Mouse (Mus musculus) adrenal gland (tissue): ENCODE data around the gene Wdfy2.
"Not testable (repeated sequence)": the region's sequence is repeated elsewhere in the genome, so short reads cannot be mapped to it uniquely, and the experiment has no call there.

Experiments used
- intact Hi-C: fragments of 180-260 bp; cut with DNase I; formaldehyde crosslinking; loops from one replicate; pipeline ENCODE4 v1.15.1; 2025

The Wdfy2 gene

DNA sequence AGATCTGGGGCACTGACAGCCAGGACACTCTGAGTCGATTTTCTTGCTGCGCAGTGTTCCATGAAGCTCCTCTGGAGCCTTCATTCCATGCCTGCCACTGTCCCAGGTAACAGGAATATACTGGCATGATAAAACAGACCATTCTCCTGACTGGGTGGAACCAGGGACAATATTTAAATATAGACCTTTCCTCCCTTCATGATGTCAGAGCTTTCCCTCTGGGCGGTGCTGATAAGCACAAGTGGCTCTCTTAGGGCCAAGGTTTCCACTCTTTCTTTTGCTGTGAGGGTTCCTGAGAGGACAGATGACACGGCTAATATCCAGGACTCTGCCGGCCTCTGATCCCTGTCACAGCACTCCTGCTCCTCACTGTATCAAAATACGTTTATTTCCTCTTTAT lies 40.6 kb downstream of the Wdfy2 start:
- intact Hi-C loops, result loop anchor here (2.0 to 5.0 kb wide), 2 partner anchors 36 to 59 kb away; no protein-coding TSS in a partner anchor

DNA sequence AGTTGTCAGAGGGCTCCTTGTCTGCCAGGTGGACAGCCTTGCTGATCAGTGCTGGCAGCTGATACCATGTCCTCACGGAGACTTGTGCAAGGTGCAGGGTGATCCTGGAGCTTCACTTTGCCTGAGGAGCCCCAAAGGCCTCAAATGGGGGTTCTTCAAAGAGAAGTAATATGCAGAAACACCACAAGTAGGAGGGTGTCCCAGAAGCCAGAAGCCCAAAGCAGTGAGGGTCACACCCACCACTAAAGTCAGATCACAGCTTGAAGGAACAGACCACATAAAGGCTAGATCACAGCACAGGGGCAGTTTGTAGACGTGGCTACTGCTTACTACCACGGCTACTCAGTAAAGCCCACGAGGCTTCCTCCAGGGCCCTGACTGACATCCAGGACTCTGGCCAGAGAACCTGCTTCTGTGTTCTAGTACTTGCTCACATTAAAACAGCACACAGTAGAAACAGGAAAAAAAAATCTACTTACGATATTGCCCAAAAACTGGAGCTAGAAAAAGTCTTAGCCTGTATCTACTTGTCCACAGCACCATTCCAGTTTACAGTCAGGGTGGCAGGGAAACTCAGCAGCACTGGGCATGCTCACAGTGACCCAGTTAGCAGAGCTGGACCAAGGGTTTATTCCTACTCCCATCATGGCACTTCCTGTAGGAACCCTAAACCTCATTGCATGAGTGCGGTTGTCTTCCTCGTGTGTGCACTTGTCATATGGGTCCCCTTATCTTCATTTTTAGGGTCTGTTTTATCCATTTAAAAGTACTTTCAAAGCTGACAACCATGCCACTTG lies 41.4 kb downstream of the Wdfy2 start:
- intact Hi-C loops, result loop anchor here (2.0 to 5.0 kb wide), 2 partner anchors 37 to 58 kb away; no protein-coding TSS in a partner anchor

DNA sequence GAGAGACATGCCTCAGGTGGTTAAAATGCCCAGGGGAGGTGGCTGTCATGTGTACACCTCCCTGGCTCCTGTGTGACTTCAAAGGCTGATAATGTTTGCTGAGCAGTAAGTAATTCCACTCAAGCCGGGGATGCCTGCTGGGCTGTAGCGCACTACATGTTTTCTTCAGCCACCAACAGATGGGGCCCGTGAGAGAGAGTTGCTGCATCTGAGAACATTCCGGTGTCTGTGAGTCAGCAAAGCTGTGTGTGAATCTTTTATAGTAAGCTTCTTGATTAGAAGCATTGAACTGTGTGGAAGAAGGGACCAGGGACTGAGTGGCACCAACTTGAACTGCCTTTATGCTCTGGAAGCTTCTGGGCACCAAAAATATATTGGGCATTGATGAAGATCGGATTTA lies 42.0 kb downstream of the Wdfy2 start:
- intact Hi-C loops, result loop anchor here (2.0 to 5.0 kb wide), 2 partner anchors 37 to 57 kb away; no protein-coding TSS in a partner anchor

DNA sequence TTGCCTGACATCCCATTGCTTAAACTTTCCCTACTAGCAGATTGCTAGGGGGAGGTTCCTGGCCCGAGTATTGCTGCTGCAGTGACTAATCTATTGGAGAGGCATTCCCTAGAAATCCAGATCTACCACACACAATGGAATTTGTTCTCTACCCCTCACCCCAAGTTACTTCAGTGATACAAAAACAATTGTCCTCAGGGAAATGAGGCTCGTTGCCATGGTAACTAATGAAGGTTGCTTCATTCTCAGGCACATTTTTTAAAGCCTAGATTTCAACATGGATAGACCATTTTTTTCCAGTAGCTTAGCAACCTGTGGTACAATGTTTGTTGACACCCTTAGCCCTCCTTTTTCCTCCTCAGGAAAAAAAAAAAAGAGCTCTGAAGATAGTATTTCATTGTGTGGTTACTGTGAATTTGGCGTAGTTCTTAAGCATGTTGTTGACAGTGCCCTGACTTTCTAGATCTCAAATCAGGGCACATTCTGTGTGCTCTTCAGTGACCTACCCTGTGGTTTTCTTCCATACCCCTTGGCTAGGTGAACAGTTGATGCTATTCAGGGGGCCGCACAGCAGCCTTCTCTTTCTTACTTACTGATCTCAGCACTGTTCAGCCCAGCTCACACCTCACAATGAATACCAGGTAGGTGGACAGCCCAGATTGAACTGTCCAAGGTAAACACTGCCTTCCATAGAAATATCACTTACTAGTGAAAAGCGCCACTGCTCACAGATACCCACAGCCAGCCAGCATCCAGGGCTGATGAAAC lies 42.8 kb downstream of the Wdfy2 start:
- intact Hi-C loops, result no loop called here

DNA sequence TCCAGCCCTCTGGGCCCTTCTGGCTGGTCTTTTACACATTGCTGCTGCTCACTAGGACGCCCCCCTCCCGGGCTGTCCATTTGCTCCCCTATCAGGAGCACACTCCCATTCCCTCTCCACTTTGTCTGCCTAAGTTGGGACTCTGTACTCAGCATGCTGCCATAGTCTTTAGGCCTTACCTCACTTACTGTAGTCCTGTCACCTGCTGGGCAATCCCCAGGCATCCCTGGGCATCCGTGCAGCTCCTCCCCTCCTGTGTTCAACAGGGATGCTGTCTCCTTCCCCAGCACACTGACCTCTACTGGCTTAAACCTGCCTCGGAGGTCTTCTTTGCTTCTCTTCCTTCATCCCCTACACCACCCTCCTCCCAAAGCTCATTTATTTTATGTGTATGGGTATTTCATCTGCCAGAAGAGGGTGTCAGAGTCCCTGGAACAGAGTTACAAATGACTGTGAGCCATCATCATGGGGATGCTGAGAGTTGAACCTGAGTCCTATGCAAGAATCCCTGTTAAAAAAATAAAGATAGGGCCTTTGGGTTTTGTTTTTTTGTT lies 44.7 kb downstream of the Wdfy2 start:
- intact Hi-C loops, result no loop called here

DNA sequence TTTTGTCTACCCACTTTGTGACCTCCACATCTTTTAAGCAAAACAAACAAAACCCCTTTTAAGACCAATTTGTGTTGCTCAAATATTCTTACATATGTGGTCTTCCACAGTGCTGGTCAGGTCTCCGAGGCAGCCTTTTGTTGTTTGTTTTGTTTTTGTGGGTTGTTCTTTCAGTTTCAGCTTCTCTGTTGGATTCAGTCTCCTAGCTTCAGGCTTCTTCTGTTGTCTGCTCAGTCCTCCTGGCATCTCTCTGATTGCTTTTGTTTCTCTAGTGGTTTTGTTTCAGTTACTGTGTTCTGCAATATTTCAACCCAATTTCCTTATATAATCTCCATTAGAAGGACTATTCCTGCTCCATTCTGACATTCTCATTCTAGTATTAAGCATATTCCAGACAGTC lies 46.1 kb downstream of the Wdfy2 start:
- intact Hi-C loops, result no loop called here

DNA sequence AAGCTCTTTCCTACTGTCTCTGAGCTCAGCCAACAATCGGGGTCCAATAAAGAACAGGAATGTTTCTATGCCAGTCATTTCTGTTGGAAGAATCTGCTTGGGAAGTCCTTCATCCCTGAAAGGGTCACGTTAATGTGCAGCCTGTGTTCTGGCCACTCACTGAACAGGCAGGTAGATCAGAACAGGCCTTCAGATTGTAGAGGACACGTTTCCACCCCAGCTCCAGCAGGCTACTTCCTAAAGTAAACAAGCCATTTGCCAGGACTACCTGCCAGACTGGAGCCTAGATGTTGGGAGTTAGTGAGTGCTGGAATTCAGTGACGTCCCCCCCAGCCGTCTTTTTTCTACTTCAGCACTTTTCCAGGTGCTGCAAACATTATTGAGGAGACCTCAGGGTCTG lies 46.7 kb downstream of the Wdfy2 start:
- intact Hi-C loops, result no loop called here

DNA sequence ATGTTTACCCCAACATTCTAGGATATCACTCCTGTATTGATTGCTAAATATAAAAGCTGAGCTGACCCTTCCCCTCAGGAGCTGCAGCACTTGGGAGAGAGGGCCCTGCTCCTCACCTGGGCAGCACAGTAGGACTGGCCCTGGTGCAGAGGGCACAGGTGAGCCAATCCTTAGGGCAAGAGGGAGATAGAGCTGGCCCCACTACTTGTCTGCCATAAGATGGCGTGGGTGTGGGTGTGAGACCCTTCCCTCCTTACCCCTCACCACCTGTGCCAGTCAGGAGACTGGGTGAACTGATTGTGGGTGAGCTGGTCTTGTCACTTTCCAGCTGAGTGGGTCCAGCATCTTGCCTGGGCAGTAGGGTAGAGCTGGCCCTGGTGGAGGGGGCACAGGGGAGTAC lies 47.2 kb downstream of the Wdfy2 start:
- intact Hi-C loops, result no loop called here

DNA sequence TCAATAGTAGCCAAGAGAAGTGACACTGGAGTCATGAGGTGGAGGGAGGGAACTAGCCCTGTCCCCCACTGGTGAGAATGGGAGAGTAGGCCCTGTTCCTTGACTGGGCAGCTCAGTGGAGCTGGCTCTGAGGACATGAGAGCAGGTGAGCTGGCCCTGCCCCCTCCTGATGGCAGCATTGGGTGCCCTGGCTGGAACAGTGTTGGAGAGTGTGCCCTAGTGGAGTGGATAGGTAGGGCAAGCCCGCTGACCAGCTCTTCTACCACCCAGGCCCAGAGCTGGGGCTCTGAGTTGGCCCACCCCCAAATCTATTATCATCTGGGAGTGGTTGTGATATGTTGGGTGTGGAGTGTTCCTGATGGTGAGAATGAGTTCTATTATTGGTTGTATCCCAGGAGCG lies 47.7 kb downstream of the Wdfy2 start:
- intact Hi-C loops, result no loop called here

DNA sequence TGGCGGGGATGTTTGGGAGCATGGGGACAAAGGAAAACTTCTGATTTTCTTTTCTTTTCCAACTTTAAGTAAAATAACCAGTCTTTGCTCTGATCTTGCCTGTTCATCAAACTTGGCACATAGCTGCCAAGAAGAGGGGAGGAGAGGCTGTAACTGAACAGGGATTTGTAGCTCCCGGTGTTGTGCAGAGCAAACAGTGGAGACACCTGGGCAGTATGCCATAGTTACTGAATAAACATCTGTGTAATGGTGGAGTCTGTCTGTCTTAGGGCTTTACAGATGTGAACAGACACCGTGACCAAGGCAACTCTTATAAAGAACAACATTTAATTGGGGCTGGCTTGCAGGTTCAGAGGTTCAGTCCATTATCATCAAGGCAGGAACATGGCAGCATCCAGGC lies 53.9 kb downstream of the Wdfy2 start:
- intact Hi-C loops, result no loop called here

DNA sequence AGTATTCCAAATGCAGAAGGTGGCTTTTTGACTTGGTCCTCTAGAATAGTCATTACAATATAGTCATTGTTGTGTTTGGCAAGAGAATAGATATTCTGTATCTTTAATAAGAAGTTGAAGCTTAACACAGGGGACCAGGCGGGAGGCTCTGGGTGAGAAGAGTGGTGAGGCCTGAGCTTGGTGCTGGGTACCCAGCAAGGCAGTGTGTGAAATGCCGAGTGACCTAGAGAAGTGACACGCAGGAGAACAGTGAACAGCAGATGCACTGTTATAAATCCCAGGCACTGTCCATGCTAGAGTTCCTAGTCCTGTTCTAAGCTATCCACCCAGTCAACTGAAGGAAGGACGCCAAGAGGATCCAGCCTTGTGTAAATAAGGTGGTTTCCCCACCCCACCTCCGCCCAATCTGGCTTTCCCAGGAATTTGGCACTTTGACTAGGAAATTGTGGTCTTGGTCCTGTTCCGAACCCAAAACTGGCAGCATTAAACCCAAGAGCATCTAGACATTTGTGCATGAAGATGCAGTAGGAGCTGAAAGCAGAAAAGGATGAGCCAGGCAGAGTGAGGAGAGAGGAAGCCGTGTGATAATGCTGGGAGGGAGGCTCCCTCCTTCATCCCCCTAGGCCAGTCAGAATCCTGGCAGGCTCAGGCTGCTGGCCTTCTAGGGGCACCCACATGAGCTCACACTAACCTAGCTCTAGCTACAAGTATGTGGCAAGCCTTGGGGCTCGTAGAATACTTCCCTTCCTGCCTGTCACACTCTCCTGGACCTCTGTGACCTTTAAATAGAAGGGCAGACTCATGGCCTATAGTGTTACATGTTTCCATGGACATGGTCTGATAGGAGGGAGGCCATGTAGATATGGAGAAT lies 55.5 kb downstream of the Wdfy2 start:
- intact Hi-C loops, result no loop called here

DNA sequence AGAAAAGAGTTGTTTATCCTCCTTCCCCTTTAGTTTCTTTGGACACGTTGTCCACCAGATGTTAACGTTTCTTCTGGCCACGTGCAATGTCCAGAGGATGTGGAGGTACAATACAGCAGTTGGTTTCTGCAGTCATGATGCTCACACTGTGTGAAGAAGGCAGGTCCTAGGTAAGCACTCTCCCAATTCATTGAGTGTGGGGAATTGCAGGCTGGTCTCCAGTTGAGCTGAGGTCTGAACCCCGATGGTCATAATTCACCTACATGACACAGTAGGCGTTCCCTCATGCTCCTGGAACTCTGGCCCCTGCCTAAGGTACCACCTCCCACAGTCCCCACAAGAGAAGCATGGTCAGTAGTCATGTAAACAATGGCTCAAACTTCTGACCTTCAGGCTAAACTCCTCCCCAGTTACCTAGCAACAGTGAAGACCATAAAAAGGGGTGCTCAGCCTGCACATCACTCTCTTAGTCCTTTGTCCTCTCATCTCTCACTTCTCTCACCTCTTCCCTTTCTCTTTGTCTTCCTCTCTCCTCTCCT lies 56.2 kb downstream of the Wdfy2 start:
- intact Hi-C loops, result not testable (repeated sequence)

DNA sequence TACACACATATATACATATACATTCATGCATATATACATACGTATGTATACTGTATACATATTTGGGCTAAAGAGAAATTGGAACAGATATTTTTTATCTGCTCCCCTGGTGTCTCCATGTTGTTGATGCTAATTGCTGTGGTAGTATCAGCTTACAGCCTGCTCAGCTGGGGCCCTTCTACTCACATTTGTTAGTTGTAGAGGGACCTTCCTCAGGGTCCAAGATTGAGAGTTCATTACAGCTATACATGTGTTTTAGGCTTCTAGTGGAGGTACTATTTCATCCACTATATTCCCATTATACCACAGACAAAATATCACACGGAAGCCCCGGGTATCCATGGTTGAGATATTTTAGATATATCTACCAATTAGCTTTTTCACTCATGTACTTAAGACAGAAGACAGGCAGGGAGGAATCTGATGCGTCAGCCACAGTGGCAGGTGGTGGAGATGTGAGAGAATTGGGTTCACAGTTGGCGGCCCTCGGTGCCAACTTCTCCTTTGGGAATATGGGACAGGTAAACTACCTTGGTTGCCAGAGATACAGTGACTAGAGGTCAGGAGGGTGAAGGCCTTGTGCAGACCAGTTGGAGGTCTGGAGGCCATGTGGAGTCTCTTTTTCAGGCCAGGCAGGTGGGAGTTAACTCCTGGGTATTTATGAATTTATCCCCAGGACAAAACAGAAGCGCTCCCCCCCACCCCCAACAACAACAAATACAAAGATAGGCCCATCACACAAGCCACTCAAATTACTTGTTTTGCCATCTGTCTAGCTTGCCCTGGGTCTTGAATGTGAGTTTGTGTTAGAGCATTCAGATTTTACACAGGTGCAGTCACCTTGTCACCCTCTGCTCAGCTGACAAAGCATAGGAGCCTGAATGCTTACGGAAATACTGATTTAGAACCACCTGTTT lies 57.7 kb downstream of the Wdfy2 start:
- intact Hi-C loops, result no loop called here

DNA sequence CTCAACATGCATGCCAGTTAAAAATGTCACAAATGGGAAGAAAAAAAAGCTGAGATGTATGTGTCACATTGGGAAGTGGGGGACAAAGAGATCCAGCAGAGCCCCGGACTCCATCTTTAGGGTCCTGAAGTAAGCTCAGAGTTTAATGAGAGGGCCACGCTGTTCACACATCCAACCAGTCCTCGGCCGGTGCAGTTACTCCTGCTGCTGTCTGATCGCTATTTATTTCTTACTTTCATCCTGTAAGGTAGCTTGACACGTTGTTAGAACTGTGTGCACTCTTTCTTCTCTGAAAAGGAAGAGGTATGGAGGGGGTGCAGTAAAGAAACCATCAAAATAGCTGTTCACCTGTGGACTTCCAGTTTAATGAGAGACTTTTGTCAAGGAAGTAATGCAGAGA lies 60.6 kb downstream of the Wdfy2 start:
- intact Hi-C loops, result no loop called here

DNA sequence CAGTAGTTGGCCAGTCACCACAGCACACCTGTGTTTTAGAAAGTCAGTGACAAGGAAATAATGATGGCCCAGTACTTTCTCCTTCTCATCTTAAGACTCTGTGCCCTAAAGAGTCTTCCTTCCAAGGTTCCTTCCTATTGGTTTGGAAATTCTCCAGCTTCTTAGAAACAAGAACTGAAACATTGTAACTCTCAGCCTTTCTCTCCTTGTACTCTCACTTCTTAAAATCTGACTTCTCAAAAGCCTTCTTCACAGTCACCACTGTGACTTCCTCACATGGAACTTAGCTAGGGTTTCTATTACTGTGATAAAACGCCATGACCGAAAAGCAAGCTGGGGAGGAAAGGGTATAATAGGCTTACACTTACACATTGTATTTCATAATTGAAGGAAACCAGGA lies 70.4 kb downstream of the Wdfy2 start:
- intact Hi-C loops, result no loop called here

DNA sequence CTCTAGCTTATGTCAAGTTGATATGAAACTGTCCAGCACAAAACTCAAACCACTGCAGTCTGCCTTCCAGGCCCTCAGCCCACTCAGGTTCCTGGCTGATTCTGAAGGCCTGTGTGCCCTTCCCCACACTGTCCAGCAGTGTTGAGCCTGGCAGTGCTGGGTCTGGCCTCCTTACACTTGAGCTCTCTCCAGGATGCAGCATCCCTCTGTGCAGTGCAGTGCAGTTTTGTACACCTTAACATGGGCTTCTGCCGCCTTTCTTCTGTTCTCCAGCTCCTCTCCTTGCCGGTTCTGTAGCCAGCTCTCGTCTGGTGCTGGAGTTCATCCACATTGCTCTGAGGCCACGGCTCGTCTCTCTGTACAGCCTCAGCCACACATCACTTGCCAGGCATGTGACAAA lies 71.1 kb downstream of the Wdfy2 start:
- intact Hi-C loops, result no loop called here

DNA sequence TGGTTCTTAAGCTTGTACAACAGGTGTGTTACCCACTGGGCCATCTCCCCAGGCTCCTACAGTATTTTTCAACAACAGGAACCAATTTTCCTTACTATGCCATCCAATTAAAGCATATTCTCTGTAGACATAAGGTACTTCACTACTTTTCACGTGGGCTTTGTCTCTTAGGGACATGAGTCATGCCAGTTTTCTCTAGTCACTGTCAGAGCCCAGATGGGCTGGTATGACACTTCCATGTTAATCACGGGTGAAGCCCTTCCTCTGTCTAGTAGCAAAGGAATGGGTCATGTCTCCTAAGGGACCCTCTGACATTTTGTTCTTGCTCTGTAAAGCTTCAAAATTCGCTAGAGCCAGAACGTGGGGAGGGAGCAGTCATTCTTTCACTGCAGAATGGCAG lies 73.4 kb downstream of the Wdfy2 start:
- intact Hi-C loops, result no loop called here

DNA sequence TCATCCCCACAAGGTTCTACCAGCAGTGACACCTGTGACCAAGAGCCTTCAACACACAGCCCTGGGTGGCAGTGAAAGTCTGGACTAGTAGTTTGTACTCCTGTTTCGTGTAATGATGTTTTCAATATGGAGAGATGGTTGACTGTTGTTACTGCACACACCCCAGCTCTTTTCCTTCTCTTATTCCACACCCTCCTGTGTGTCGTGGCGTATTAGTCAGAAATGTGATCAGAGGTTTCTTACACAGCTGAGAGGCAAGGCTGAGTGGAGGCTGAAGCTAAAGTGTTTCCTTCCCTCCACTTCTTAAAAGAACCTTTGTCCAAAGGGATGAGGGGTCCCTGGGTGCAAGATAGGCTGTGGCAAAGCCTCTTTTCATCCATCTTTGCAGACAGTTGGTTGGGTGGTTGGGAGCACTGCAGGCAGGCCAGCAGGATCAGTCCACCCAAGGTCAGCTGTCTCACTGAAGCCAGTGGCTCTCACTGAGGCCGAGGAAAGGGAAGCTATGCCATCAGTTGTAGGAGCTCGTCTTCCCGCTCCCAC lies 77.7 kb downstream of the Wdfy2 start:
- intact Hi-C loops, result no loop called here

DNA sequence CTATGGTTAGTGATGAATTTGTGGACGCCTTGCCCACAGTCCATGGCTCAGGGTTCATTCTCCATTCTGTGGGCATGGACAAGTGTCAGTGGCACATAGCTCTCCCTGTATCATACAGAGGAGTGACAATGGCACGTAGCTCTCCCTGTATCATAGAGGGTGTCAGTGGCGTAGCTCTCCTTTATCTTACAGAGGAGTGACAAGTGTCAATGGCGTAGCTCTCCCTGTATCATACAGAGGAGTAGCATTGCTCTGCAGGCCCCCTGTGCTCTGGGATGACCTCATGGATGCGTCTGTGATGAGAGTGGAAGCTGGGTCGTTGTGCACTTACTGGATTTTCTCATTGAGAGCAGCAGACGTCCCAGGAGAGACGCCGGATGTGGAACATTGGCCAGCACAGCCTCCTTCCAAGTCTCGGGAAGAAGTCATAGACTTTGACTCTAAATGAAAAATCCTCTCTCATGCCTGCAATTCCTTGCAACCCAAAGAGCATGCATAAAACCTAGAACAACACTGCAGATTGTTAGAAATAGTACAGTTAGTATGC lies 79.1 kb downstream of the Wdfy2 start:
- intact Hi-C loops, result no loop called here
